Mouse (Mus musculus) urinary bladder, postnatal 0 days (tissue): Measurements from ENCODE around the gene Sstr5. TPM values are rescaled to one million over a fixed set of nuclear protein-coding genes. Genes with fewer than 3 reads are reported as not detected.

Experiments
- polyA plus RNA-seq: library from polyadenylated mRNA; unstranded; fragments of >200 nt; fragmentation: Nextera tagmentation; extraction: Ambion mirVana; gene quantifications from 2 replicates; pipeline ENCODE4 v1.2.1, GENCODE M21; 2015

Gene Sstr5
- not detected in 2 replicates for polyA plus RNA-seq

GRCm38 (mm10) chr17:25497013-25497412 lies at the start of gene Sstr5:
Gene Sstr5 (minus strand): TSS chr17:25497288.

DNA sequence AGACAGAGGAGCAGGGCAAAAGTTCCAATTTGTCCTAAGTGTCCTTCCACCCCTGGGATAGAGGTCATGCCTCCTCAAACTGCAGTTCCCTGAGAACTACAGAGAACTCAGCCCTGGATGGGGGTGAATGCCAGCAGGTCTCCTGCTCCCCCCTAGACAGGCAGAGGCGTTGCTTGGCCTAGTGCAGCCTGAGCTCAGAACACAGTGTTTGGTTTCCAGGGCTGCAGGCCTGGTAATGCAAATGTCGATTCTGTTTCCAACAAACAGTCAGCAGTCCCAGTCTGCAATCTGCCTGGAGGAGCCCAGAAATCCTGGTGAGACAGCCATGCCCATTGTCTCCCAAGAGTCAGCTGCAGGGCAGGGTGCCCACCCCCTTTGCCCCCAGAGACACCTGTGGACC lies 42.8 kb downstream of the Sstr5 start, which contains the start of gene Tekt4:
Tekt4 (plus strand) TSS at position 344 of the 400 bp plus-strand sequence.

Other genes with a start within 250 kb of the Sstr5 start
- gene Baiap3, start 240.9 kb downstream of the Sstr5 start, polyA plus RNA-seq: 1.2 and 2.0 TPM in 2 replicates
- gene Ube2i, start 222.7 kb downstream of the Sstr5 start, polyA plus RNA-seq: 275 and 315 TPM in 2 replicates
- 0.82 and 1.6 TPM in 2 replicates for gene Prss34, start 198.9 kb downstream of the Sstr5 start, polyA plus RNA-seq
- not detected in 2 replicates for gene Prss28, start 188.6 kb downstream of the Sstr5 start, polyA plus RNA-seq
- not detected in 2 replicates for gene Prss29, start 178.6 kb downstream of the Sstr5 start, polyA plus RNA-seq
- gene Tpsab1, start 151.7 kb downstream of the Sstr5 start, polyA plus RNA-seq: 2.4 and 10.9 TPM in 2 replicates
- gene Tpsb2, start 131.0 kb downstream of the Sstr5 start, polyA plus RNA-seq: 43.4 and 152 TPM in 2 replicates
- gene Tpsg1, start 128.0 kb downstream of the Sstr5 start, polyA plus RNA-seq: 0.82 and 1.7 TPM in 2 replicates
- 5.6 and 7.4 TPM in 2 replicates for gene Cacna1h, start 63.5 kb downstream of the Sstr5 start, polyA plus RNA-seq
- not detected in 2 replicates for gene Tekt4, start 42.7 kb downstream of the Sstr5 start, polyA plus RNA-seq
- 1.6 and 1.7 TPM in 2 replicates for gene Sox8, start 73.4 kb upstream of the Sstr5 start, polyA plus RNA-seq
- gene Lmf1, start 81.8 kb upstream of the Sstr5 start, polyA plus RNA-seq: 16.8 and 17.1 TPM in 2 replicates
- gene Gng13, start 219.9 kb upstream of the Sstr5 start, polyA plus RNA-seq: 0.63 and 2.2 TPM in 2 replicates
- 6.3 and 7.4 TPM in 2 replicates for gene Chtf18, start 230.1 kb upstream of the Sstr5 start, polyA plus RNA-seq
- gene Rpusd1, start 230.4 kb upstream of the Sstr5 start, polyA plus RNA-seq: 8.7 and 12.9 TPM in 2 replicates
- 0.06 and 0.07 TPM in 2 replicates for gene Mslnl, start 238.8 kb upstream of the Sstr5 start, polyA plus RNA-seq